Mouse (Mus musculus) urinary bladder, postnatal 0 days (tissue): ENCODE measurements around the gene Ppp1r35. TPM values are rescaled to one million over a fixed set of nuclear protein-coding genes. Genes with fewer than 3 reads are reported as not detected.

ENCODE experiments used
- polyA plus RNA-seq: library from polyadenylated mRNA; unstranded; fragments of >200 nt; fragmentation: Nextera tagmentation; extraction: Ambion mirVana; gene quantifications from 2 replicates; pipeline ENCODE4 v1.2.1, GENCODE M21; 2015

Ppp1r35 gene
- polyA plus RNA-seq, result 12.5 and 12.7 TPM in 2 replicates

GRCm38 (mm10) chr5:137778635-137779034 is at the start of gene Ppp1r35:
TSS of gene Ppp1r35 (plus strand) at chr5:137778849.

GRCm38 (mm10) chr5:137741023-137741931 is 37.4 kb upstream of the Ppp1r35 start, which contains the start of gene Nyap1:
TSS of gene Nyap1 (minus strand) at chr5:137741607.

DNA sequence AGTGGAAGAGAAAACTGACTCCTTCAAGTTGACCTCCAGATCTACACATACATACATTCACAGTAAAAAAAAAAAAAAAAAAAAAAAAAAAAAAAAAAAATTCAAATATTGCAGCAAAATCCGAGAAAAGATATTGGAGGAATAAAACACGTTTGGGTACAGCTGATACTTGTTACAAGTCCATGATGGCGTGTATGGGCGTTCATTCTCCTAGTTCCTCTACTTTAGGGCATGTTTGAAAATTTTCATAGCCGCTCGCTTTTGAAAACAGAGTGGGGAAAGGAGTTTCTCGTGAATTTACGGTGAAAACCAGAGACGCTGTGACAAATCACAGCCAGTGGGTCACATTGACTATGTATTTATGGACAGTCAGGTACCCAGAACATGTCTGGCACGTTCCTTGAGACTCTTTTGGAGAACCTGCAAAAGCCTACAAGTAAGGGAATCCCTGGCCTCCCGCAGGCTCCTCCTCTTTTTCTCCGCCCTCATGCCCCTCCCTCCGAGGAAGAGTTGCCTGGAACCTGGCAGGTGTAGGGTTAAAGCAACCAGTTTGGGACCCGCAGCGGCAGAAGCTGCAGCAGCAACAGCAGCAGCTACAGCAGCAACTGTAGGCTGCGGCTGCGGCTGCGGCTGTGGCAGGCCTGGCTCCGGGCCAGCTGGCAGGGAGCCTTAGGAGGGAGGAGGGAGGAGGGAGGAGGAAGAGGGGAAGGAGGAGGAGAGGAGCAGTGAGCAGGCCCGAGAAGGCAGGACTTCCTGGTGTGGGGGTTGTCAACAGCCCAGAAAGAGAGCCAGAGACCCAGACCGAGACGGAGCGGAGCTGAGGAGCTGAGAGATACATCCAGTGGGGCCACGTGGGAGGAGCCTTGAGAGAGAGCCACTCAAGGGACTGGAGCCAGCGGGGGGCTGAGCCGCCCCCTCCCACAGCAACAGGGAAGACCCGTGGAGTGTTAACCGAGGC is 33.2 kb upstream of the Ppp1r35 start, which contains the start of gene Tsc22d4:
TSS of gene Tsc22d4 (plus strand) at position 517 of the 958 bp plus-strand sequence.

DNA sequence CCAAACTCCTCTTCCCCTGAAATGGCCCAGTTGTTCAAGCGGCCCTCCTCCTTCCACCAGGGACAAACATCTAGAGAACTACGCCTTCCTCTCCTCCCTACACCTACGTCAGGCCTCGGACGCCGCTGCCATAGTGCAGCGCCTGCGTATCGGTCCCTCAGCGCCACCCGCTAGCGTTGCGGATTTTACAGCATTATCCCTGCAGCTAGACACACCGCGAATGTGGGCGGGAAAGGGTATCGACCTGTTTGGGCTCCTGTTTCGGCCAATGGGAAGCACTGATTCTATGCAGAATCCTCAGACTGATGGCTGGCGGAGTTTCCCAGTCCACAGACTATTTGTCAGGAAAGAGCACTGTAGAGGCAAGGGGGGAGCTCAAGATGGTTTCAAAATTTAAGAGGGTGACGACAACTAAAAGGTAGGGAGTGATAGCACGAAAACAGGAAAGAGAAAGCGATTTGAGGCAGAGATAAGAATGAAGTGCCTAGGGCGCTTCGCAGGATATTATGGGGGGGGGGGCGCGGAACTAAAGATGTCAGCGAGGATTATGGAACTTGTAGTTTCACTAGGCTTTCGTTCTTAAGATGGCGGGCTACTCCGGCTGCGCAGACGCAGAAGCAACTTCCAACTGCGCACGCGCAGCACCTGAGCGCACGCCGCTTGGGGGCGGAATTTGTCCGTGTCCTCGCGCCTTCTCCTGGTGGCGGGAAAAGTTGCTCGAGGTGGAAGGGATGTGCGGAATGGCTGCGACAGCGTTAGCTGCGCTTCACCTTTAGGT is 8.7 kb downstream of the Ppp1r35 start, which contains the start of the genes Mepce and Zcwpw1:
TSS of gene Mepce (minus strand) at position 505 of the 778 bp plus-strand sequence.
TSS of gene Zcwpw1 (plus strand) at position 648 of the 778 bp plus-strand sequence.

Other genes with a start within 250 kb of the Ppp1r35 start
- gene Epo, start 245.6 kb upstream of the Ppp1r35 start, polyA plus RNA-seq, result not detected in 2 replicates
- 303 and 312 TPM in 2 replicates for gene Gnb2, start 245.3 kb upstream of the Ppp1r35 start, polyA plus RNA-seq
- gene Actl6b, start 225.3 kb upstream of the Ppp1r35 start, polyA plus RNA-seq, result 0.14 TPM in 1 of 2 replicates, not detected in the other
- gene Tfr2, start 209.0 kb upstream of the Ppp1r35 start, polyA plus RNA-seq, result 0.59 and 0.67 TPM in 2 replicates
- gene Mospd3, start 177.8 kb upstream of the Ppp1r35 start, polyA plus RNA-seq, result 23.9 and 25.0 TPM in 2 replicates
- gene Pcolce, start 165.1 kb upstream of the Ppp1r35 start, polyA plus RNA-seq, result 197 and 226 TPM in 2 replicates
- 0.28 and 0.29 TPM in 2 replicates for gene Fbxo24, start 149.8 kb upstream of the Ppp1r35 start, polyA plus RNA-seq
- 22.2 and 25.0 TPM in 2 replicates for gene Lrch4, start 149.7 kb upstream of the Ppp1r35 start, polyA plus RNA-seq
- 4.4 and 6.3 TPM in 2 replicates for gene Gm20605, start 149.7 kb upstream of the Ppp1r35 start, polyA plus RNA-seq
- gene Sap25, start 137.5 kb upstream of the Ppp1r35 start, polyA plus RNA-seq, result 2.6 and 3.3 TPM in 2 replicates
- gene Irs3, start 133.1 kb upstream of the Ppp1r35 start, polyA plus RNA-seq, result 0.06 and 0.18 TPM in 2 replicates
- 17.8 and 25.5 TPM in 2 replicates for gene Agfg2, start 94.1 kb upstream of the Ppp1r35 start, polyA plus RNA-seq
- 0.81 and 0.98 TPM in 2 replicates for gene Nyap1, start 37.2 kb upstream of the Ppp1r35 start, polyA plus RNA-seq
- 222 and 228 TPM in 2 replicates for gene Tsc22d4, start 33.1 kb upstream of the Ppp1r35 start, polyA plus RNA-seq
- gene Mepce, start 8.8 kb downstream of the Ppp1r35 start, polyA plus RNA-seq, result 5.8 and 6.8 TPM in 2 replicates
- 4.1 and 4.9 TPM in 2 replicates for gene Zcwpw1, start 8.9 kb downstream of the Ppp1r35 start, polyA plus RNA-seq
- 84.3 and 85.3 TPM in 2 replicates for gene Pilra, start 57.4 kb downstream of the Ppp1r35 start, polyA plus RNA-seq
- 0.79 and 4.1 TPM in 2 replicates for gene Pilrb1, start 79.3 kb downstream of the Ppp1r35 start, polyA plus RNA-seq
- 0.71 and 3.5 TPM in 2 replicates for gene Pilrb2, start 93.0 kb downstream of the Ppp1r35 start, polyA plus RNA-seq
- gene Cyp3a13, start 142.8 kb downstream of the Ppp1r35 start, polyA plus RNA-seq, result 0.24 and 0.42 TPM in 2 replicates
- gene Gjc3, start 184.2 kb downstream of the Ppp1r35 start, polyA plus RNA-seq, result 0.33 and 0.45 TPM in 2 replicates
- gene Azgp1, start 202.7 kb downstream of the Ppp1r35 start, polyA plus RNA-seq, result 0.28 and 0.48 TPM in 2 replicates
- not detected in 2 replicates for gene Smok3a, start 242.4 kb downstream of the Ppp1r35 start, polyA plus RNA-seq
- not detected in 2 replicates for gene Smok3b, start 242.6 kb downstream of the Ppp1r35 start, polyA plus RNA-seq